Mouse (Mus musculus) layer of hippocampus, adult 18-20 months (tissue): Measurements from ENCODE around the gene Nhlrc3. TPM values are rescaled to one million over a fixed set of nuclear protein-coding genes. Genes with fewer than 3 reads are reported as not detected.

Experiments
- DNase-seq, 2 experiments: peaks; one replicate each; pipeline ENCODE4 v3.0.0; 2022; ENCODE audit warnings: low spot score in 2 of 2
- long read RNA-seq: library from polyadenylated mRNA; stranded (forward); transcript quantifications from one replicate; pipeline ENCODE4 v2.0.0, GENCODE M21; 2021
- total RNA-seq, 2 experiments: library from RNA; stranded (reverse); gene quantifications; 2 replicates each; pipeline ENCODE4 v1.2.3; 2021

Nhlrc3 gene
- 1 to 10 TPM; 8.3 to 8.6 TPM for total RNA-seq
- long read RNA-seq, full-length matches to known transcripts = 14 of 20 reads
- long read RNA-seq, partial matches to known transcripts = 1 of 20 reads
- long read RNA-seq, other reads (novel, unspliced or antisense) = 5 of 20 reads

GRCm38 (mm10) chr3:53463046-53463764, at the start of gene Nhlrc3, which contains the start of gene Proser1:
Gene Nhlrc3, minus strand, starts transcription at chr3:53463332.
Gene Proser1, plus strand, starts transcription at chr3:53463666.
- DNase-seq = peak; percentile 94 to 98

DNA sequence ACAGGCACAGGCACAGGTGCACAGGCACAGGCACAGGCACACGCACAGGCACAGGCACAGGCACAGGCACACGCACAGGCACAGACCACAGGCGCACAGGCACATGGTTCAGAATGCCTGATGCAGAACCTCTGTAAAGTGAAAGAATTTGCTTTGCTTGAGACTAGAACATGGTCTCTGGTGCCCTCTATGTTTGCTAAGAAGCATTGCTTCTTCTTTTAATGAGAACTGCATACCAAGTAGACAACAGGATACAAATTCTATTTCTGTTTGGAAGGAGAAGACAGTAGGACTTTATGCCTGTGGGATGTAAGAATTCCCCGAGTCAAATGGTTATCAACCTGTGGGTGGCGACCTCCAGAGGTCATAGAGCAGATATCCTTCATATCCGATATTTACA, 39.3 kb upstream of the Nhlrc3 start:
- no peak for DNase-seq

- no peak for DNase-seq
Measured at GRCm38 (mm10) chr3:53498351-53498905, 35.3 kb upstream of the Nhlrc3 start.

GRCm38 (mm10) chr3:53488353-53488752, 25.2 kb upstream of the Nhlrc3 start, which contains the start of gene Stoml3:
Gene Stoml3, plus strand, starts transcription at chr3:53488653.
- DNase-seq = no peak

DNA sequence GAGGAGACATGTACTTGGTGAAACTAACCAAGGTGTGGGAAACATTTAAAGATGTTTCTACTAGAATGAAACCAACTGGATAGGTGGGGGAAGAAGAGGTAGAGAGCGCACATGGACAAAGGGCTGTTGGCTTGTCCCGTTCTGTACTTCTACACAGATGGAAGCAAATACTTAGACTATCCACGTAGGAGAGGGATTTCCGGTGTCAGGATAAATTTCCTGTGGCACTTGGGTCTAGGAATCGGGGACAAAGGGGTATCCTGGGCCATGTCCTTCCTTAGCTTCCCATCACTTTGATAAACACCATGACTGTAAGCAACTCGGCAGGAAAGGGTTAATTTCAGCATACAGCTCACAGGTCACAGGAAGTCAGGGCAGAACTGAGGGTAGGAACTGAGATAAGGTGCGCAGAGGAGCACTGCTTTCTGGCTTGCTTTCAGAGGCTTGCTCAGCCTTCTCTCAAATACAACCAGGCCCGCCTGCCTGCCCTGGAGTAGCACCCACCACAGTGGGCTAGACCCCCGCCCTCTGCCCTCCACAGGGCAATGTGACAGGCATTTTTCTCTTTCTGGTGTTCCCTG, 24.0 kb upstream of the Nhlrc3 start:
- DNase-seq = no peak

- no peak for DNase-seq
Measured at GRCm38 (mm10) chr3:53486561-53486960, 23.4 kb upstream of the Nhlrc3 start.

- no peak for DNase-seq
Measured at GRCm38 (mm10) chr3:53483414-53484059, 20.4 kb upstream of the Nhlrc3 start.

- DNase-seq = no peak
Measured at GRCm38 (mm10) chr3:53478419-53479046, 15.4 kb upstream of the Nhlrc3 start.

DNA sequence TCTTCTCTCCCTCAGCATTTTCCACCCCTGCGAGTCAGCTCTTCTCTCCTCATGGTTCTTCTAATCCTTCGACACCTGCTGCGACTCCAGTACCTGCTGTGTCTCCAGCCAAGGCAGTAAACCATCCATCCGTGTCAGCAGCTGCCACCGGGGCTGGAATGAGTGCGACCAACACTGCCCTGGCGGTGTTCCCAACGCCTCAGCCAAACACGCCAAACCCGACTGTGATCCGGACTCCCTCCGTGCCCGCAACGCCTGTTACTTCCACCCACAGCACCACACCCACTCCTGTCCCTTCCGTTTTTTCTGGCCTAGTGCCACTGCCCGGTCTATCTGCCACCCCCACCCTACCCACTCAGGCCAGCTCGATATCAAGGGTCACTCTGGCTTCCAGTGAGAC, 14.3 kb upstream of the Nhlrc3 start:
- DNase-seq = no peak

DNA sequence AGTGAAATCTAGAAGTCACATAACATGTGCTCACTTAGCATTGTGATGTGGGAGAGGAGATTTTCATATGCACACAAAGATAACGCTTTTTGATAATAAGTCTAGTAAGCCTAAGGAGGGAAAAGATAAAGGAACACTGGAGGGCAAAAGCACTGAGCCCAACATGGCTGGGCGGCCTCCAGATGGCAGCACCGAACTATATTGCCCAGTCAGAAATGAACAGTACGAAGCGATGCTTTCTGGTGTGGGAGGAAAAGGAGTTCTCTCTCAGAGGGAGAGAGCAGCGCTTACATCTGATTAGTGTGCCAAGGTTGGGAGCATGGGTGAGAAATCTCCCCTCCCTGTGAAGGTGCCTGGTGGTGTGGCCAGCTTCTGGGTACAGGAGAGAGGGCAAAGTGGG, 12.8 kb upstream of the Nhlrc3 start:
- DNase-seq = peak in 1 of 2 experiments; percentile 50

DNA sequence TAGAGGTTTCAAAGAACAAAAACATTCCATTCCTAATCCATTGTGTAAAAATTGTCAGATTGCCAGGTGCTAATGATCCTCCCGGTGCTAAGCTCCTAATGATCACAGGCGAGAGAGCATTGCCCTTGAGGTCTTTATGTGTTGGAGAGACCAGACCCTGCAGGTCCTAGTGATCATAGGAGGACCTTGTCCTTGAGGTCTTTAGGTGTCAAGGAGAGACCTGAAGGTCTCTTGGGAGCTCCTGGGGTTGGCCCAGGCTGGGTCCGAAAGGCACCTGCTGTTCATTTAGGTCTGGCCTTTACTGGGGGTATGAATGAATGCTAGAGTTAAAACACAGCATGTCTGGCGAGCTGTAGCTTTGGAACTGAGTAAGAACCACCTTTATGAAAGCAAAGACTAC, 11.0 kb upstream of the Nhlrc3 start:
- no peak for DNase-seq

- no peak for DNase-seq
Measured at GRCm38 (mm10) chr3:53472061-53472460, 8.9 kb upstream of the Nhlrc3 start.

- no peak for DNase-seq
Measured at GRCm38 (mm10) chr3:53469650-53470049, 6.5 kb upstream of the Nhlrc3 start.

GRCm38 (mm10) chr3:53467356-53467755, 4.2 kb upstream of the Nhlrc3 start:
- DNase-seq = no peak

DNA sequence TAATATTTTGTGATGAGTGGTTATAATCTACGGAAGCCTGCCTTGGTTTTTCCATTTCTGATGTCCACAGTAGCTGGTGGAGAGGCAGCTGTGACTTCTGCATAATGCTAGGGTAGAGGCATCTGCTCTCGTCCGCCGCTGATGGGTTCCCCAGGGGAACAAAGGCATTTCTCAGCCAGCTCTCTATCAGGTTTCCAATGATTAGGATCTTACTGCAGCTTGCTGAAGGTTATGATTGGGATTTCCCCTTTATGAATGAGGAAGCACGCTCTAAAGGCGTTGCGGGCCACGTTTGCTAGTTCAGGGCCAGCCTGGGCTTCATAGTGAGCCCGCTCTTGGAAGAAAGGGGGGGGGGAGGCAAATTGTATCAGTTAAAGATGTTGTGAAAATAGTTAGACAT, 3.3 kb upstream of the Nhlrc3 start:
- no peak for DNase-seq

DNA sequence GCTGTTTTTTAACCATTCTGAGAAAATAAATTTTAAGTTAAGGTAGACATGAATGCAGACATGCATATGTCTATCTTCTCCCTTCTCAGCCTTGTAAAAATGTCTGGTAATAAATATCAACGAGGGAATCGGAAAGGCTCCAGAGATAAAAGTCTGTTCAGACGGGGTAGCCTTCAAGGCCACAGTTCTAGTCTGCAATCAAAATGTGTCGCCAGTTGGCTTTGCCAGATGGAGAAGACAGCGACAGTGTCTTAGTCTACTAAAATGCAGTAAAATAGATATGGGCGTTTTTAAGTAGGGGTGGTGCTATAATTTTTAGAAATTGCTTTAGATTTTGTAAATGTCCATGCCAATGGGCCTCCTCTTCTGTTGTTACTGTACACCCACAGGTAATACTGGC, 2.2 kb upstream of the Nhlrc3 start:
- peak in 1 of 2 experiments; percentile 60 for DNase-seq

DNA sequence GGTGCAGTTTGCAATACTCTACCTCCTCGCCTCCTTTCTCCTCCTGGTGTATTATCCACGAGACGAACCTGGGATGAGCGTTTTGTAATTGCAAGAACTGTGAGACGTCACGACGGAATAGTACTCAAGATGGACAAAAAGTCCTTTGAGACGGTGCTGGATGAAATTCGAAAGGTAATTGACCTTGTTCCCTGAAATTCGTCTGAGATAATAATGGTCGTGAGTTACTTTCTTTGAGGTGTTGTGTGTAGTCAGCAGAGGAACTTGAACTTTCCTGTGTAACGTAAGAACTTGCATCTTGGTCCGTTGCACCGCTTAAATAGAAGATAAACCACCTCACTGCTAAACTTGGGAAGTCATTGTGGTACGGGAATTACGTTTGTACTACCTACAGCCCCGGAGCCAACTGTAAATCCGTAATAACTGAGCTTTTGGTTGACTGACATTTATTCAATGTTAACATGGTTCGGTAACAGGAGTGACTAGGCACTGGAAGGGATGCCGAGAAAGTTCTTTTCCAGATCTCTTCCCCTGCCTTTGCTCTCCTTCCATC, 1.1 kb upstream of the Nhlrc3 start:
- no peak for DNase-seq

GRCm38 (mm10) chr3:53463765-53464114, 608 bp upstream of the Nhlrc3 start:
- DNase-seq = no peak

GRCm38 (mm10) chr3:53462701-53463045, 459 bp downstream of the Nhlrc3 start:
- DNase-seq = no peak

DNA sequence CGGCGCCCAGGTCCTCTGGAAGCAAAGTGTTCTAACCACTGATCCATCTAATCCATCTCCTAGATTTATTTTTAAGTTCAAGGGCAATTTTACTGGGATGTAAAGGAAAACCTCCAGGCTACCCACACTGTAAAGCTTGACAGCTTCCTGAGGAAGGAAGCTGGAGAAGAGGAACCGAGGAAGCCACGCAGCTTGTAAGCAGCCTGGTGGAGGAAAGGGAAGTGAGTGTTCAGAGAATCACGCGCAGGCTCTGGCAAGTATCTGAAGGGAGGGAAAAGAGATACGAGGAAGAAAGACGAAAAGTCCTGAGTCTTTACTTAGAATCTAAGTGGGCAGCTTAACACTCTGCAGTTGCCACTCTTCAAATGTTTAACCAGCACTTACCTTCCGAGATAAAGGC, 3.0 kb downstream of the Nhlrc3 start:
- DNase-seq = no peak

DNA sequence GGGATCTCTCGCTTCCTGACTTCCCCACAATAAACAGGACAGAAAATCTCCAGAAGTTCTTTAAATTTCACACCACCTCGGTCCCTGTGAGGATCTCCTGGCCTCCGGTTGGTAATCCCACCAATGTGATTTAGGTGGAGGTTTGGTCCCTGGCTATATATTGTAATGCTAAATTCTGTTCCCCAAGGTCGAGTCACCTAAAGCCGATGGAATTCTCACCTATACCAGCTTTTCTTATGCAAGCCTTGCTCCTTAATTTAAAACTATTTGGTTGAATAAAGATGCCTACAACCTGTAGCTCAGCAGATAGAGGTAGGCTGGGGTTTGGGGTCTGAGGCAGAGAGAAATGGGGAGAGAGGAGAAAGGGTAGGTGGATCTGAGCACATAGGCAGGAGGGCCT, 5.4 kb downstream of the Nhlrc3 start:
- no peak for DNase-seq
